Mouse (Mus musculus): ENCODE measurements at regions not wholly inside any gene's neighbourhood (a gene's known extent, or its start where the extent isn't known, plus 50 kb on each side); places are given as distances from the start of the nearest gene placed in this dataset.

DNA sequence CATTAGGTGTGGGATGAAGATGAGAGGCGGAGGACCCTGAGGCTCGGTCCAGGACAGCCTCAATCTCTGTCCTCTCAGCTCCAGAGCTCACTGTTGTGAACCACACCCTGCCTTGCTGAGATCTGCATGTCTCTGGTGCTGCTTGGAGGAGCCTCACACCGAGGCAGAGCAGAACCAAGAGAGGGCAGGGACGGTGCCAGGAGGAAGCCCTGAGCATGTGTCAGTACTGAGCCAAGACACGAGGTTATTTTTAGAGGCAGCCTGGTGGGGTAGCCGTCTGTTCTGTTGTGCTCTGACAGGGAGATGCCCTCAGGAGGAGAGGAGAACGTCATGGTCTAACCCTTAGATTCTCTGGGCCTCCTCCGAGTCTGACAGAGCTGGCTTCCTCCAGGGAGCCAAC, 50.3 kb upstream of the Tle3 start:
- DNase-seq (ENCODE audit: low spot score in 2 of 2) = no peak

DNA sequence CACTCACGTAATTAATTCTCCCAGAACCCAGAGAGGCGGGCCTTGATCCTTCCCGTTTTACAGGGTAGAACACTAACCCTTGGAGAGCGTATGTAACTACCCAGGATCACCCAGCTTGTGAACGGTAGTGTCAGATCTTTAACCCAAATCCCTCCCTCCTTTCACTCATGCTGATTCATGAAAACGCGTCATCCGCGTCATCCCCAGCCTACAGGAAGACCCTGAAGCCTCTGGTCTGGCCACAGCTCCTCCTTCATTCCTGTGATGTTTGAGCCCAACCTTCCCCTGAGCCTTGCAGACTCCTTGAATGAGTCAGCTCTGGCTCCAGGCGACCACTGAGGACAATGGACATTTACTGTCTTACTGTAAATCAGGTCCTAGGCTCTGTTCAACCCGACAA, 49.8 kb upstream of the Tle3 start:
- no peak for DNase-seq (ENCODE audit: low spot score in 2 of 2)

Data from layer of hippocampus, adult 8-10 months (tissue).